Mouse (Mus musculus) heart, adult 18-20 months (tissue): ENCODE measurements around the gene Cyp2d11. TPM values are rescaled to one million over a fixed set of nuclear protein-coding genes. Genes with fewer than 3 reads are reported as not detected.
A peak's percentile ranks its signal among the peaks of the same experiment; 100 is the strongest.
"Not testable (repeated sequence)": the region's sequence is repeated elsewhere in the genome, so short reads cannot be mapped to it uniquely, and the experiment has no call there.

Experiments
- DNase-seq, 2 experiments: peaks; one replicate each; pipeline ENCODE4 v3.0.0; 2021 to 2022; ENCODE audit warnings: mixed read lengths in 1 of 2
- long read RNA-seq, 2 experiments: library from polyadenylated mRNA; stranded (forward); transcript quantifications; one replicate each; pipeline ENCODE4 v2.0.0; 2021
- total RNA-seq, 2 experiments: library from RNA; stranded (reverse); gene quantifications; 2 replicates each; pipeline ENCODE4 v1.2.3; 2021

Gene Cyp2d11
- total RNA-seq: not detected
- long read RNA-seq, experiment 1: 0 reads
- long read RNA-seq, experiment 2: 0 reads

GRCm38 (mm10) chr15:82393922-82394321 is at the start of gene Cyp2d11:
Gene Cyp2d11, minus strand, starts transcription at chr15:82394022.
- not testable (repeated sequence) for DNase-seq

- no peak for DNase-seq
Observed at GRCm38 (mm10) chr15:82437975-82438617, 44.3 kb upstream of the Cyp2d11 start.

GRCm38 (mm10) chr15:82435606-82436005 is 41.8 kb upstream of the Cyp2d11 start:
- no peak for DNase-seq

- DNase-seq: peak; percentile 12 to 20
Observed at GRCm38 (mm10) chr15:82435011-82435410, 41.2 kb upstream of the Cyp2d11 start.

- DNase-seq: peak in 1 of 2 experiments; percentile 7
Observed at GRCm38 (mm10) chr15:82434541-82434940, 40.7 kb upstream of the Cyp2d11 start.

- no peak for DNase-seq
Observed at GRCm38 (mm10) chr15:82433621-82434020, 39.8 kb upstream of the Cyp2d11 start.

- no peak for DNase-seq
Observed at GRCm38 (mm10) chr15:82433137-82433536, 39.3 kb upstream of the Cyp2d11 start, which contains the start of gene Cyp2d9. Gene Cyp2d9, plus strand, starts transcription at chr15:82433437.

- DNase-seq: no peak
Observed at GRCm38 (mm10) chr15:82423471-82423870, 29.6 kb upstream of the Cyp2d11 start.

- DNase-seq: no peak
Observed at GRCm38 (mm10) chr15:82422935-82423334, 29.1 kb upstream of the Cyp2d11 start.

- no peak for DNase-seq
Observed at GRCm38 (mm10) chr15:82418616-82419015, 24.8 kb upstream of the Cyp2d11 start.

GRCm38 (mm10) chr15:82416797-82417789 is 23.3 kb upstream of the Cyp2d11 start:
- peak; percentile 92 to 93 for DNase-seq

GRCm38 (mm10) chr15:82407536-82407935 is 13.7 kb upstream of the Cyp2d11 start:
- no peak for DNase-seq

- DNase-seq: no peak
Observed at GRCm38 (mm10) chr15:82406981-82407380, 13.2 kb upstream of the Cyp2d11 start, which contains the start of gene Cyp2d10. Gene Cyp2d10, minus strand, starts transcription at chr15:82407195.

GRCm38 (mm10) chr15:82404163-82404562 is 10.3 kb upstream of the Cyp2d11 start:
- DNase-seq: no peak

GRCm38 (mm10) chr15:82403606-82404005 is 9.8 kb upstream of the Cyp2d11 start:
- DNase-seq: no peak

- DNase-seq: no peak
Observed at GRCm38 (mm10) chr15:82402741-82403140, 8.9 kb upstream of the Cyp2d11 start.

GRCm38 (mm10) chr15:82402106-82402505 is 8.3 kb upstream of the Cyp2d11 start:
- DNase-seq: no peak

- no peak for DNase-seq
Observed at GRCm38 (mm10) chr15:82401516-82401915, 7.7 kb upstream of the Cyp2d11 start.

GRCm38 (mm10) chr15:82395955-82396354 is 2.1 kb upstream of the Cyp2d11 start:
- not testable (repeated sequence) for DNase-seq

GRCm38 (mm10) chr15:82389916-82390315 is 3.9 kb downstream of the Cyp2d11 start:
- not testable (repeated sequence) for DNase-seq

GRCm38 (mm10) chr15:82385729-82386128 is 8.1 kb downstream of the Cyp2d11 start:
- no peak for DNase-seq

- DNase-seq: no peak
Observed at GRCm38 (mm10) chr15:82382441-82382840, 11.4 kb downstream of the Cyp2d11 start.

- DNase-seq: no peak
Observed at GRCm38 (mm10) chr15:82380714-82381062, 13.1 kb downstream of the Cyp2d11 start.
